In the genomic region with DNA sequence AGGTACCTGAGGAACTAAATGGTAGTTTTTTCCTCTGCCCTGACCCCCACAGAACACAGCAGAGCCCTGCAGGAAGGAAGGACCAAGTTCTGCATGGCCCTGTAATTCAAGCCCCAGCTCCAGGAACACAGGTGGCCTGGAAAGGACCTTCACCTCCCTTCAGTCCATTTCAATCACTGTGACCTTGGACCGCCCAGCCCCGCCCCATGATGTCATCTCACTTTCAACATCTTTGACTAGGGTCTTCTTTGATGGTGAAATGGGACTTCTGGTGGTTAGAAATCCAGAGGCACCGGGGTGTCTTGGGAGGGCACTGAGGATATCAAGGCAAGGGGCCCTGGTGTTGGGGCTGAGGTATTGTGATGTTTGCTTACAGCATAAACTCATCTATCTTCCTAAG, we compare ENCODE assay signal across 33 mouse cellular contexts. TPM values are rescaled to one million over a fixed set of nuclear protein-coding genes. Genes with fewer than 3 reads are reported as not detected.
"Had no signal": no experiment of that assay in that cellular context is flagged by ENCODE, and none has a peak within 500 bp of the region (broad histone marks: within the 10 kb centered on the region; RNA-seq: fewer than 3 reads in every experiment).

No protein-coding gene starts in this region.

- H3K4me1 ChIP-seq: hindbrain, embryonic 10.5 days; hindbrain, embryonic 12.5 days; intestine, embryonic 15.5 days; limb, embryonic 13.5 days; limb, embryonic 15.5 days; liver, embryonic 12.5 days had no signal

- H3K4me3 ChIP-seq: heart, adult 2 months; heart, embryonic 10.5 days; heart, embryonic 12.5 days; hindbrain, embryonic 10.5 days; hindbrain, embryonic 12.5 days; intestine, embryonic 15.5 days; layer of hippocampus, adult 2 months; limb, embryonic 13.5 days; limb, embryonic 15.5 days; liver, embryonic 12.5 days had no signal

- H3K36me3 ChIP-seq: heart, embryonic 10.5 days; heart, embryonic 12.5 days; hindbrain, embryonic 10.5 days; hindbrain, embryonic 12.5 days; intestine, embryonic 15.5 days; limb, embryonic 13.5 days; limb, embryonic 15.5 days; liver, embryonic 12.5 days had no signal

- DNase-seq: gastrocnemius, postnatal 14 days; gastrocnemius, postnatal 36 days; heart, adult 11 months; heart, adult 2 months; heart, postnatal 10 days; heart, postnatal 4 days; kidney, adult 18-20 months; kidney, adult 8-10 months; kidney, postnatal 10 days; kidney, postnatal 25 days; kidney, postnatal 4 days; left cerebral cortex, postnatal 4 days had no signal

- H3K27ac ChIP-seq: heart, adult 2 months; heart, embryonic 10.5 days; hindbrain, embryonic 10.5 days; hindbrain, embryonic 12.5 days; hindbrain, embryonic 14.5 days; intestine, embryonic 15.5 days; layer of hippocampus, adult 2 months; limb, embryonic 13.5 days; limb, embryonic 15.5 days; liver, embryonic 12.5 days; liver, embryonic 14.5 days had no signal

- H3K27me3 ChIP-seq: hindbrain, embryonic 12.5 days; intestine, embryonic 15.5 days; limb, embryonic 13.5 days; limb, embryonic 15.5 days had no signal

RNA-seq across cellular contexts. Expression of a gene that starts 14.8 kb away (rescaled TPM):
- polyA plus RNA-seq: inflammation-experienced regulatory T-cells, adult 6 months had no signal

RNA-seq across cellular contexts. Expression of a gene that starts 15.6 kb away (rescaled TPM):
- total RNA-seq: gastrocnemius, adult 18-20 months; gastrocnemius, adult 8-10 months; gastrocnemius, postnatal 14 days; gastrocnemius, postnatal 36 days; heart, adult 2 months; heart, postnatal 10 days; heart, postnatal 25 days; layer of hippocampus, adult 2 months; layer of hippocampus, postnatal 25 days; left cerebral cortex, adult 8-10 months; left cerebral cortex, postnatal 10 days; left cerebral cortex, postnatal 4 days had no signal
- polyA plus RNA-seq: inflammation-experienced regulatory T-cells, adult 6 months; kidney, embryonic 16.5 days had no signal

RNA-seq across cellular contexts. Expression of a gene that starts 21.2 kb away (rescaled TPM):
- total RNA-seq: gastrocnemius, adult 18-20 months; gastrocnemius, postnatal 36 days; left cerebral cortex, postnatal 10 days; left cerebral cortex, postnatal 25 days had no signal
- polyA plus RNA-seq: inflammation-experienced regulatory T-cells, adult 6 months had no signal

RNA-seq across cellular contexts. Expression of a gene that starts 36.4 kb away (rescaled TPM):
- total RNA-seq: liver, adult 2 months had no signal
